Mouse (Mus musculus): Measurements from ENCODE around the gene 2210407C18Rik.

DNA sequence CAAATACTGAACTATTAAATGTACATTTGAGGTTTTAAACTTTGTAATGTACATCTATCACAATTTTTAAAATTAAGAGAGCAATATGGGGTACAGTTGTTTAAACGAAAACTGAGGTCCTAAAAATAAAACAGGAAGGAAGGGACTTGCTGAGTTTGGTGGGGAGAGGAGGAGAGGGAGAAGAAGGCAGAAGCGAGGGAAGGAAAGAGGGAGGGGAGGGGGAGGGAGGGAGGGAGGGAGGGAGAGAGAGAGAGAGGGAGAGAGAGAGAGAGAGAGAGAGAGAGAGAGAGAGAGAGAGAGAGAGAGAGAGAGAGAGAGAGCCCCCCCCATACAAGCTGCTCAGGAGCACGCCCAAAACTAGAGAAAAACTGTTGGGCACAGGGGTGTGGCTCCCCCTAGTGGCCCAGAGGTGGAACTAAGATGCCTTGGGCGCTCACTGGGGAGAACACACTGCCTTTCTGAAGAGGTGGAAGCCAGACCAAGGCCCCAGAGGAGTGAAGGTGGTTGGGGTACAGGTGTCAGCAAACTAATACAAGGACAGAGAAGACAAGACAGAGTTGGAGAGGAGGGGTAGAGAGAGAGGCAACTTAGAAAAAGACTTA, 20.6 kb upstream of the 2210407C18Rik start:
- TF ChIP-seq CTCF (IDR thresholded peaks at IDR 0.05; ENCODE audit: low read depth) (peak; percentile 97), EP300 (IDR thresholded peaks at IDR 0.05; ENCODE audit: low read depth) (no peak)

All from liver, embryonic 14.5 days (tissue).